Mouse (Mus musculus): Measurements from ENCODE around the gene Acta2.

DNA sequence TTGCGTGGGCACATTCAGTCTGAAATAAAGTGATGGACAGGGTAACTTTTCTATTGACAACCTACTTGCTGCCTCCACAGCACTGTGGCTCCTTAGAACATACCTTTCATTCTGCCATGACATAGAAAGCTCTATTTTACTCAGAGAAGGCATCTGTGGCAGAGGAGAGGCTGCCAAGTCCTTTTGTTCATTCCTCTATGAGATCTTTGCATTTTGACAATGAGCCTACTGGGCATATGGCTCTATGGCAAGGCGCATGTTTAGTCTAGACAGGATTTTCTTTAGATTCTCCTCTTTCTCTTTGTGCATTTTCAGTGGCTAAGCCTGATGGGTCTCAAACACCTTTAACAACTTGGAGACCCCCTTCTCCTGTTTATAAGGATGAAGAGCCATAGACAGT lies 17.6 kb downstream of the Acta2 start:
- TF ChIP-seq POLR2A (IDR thresholded peaks at IDR 0.05; ENCODE audit: control insufficient read depth, extremely low read depth, insufficient read depth, low read length, poor library complexity) (no peak), CTCF (IDR thresholded peaks at IDR 0.05; ENCODE audit: borderline replicate concordance, control insufficient read depth, extremely low read depth, insufficient read depth, low read length, poor library complexity) (no peak)
